Mouse (Mus musculus): Measurements from ENCODE around the gene Itln1. TPM values are rescaled to one million over a fixed set of nuclear protein-coding genes. Genes with fewer than 3 reads are reported as not detected.

The Itln1 gene
- not detected in 2 replicates for polyA plus RNA-seq (2014; fragmentation: Nextera tagmentation; extraction: Ambion mirVana)

DNA sequence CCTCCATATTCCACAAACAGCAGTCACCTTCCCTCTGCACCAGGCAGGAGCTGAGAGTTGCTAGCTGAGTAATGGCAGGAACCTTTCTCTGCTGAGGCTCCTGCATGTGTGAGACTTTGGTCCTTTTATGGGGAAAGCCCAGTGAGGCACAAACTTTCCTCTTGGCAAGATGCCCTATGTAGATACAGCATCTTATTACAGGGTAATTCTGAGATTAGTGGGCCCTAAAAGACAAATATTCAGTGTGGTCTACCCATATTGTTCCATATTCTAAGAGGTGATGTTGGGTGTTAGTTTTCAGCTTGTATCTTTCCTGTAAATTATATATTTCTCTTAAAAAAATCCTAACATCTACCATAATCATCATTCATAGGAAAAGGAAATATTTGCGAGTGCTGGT, at the start of gene Itln1:
Gene Itln1, minus strand, starts transcription at position 101 of the 400 bp plus-strand sequence.
- no peaks in the 10 kb centered on the region for H3K36me3 ChIP-seq (ENCODE audit: control insufficient read depth, insufficient read depth, low read length)
- no peak within 1 kb of the TSS for H3K27ac ChIP-seq (ENCODE audit: low read depth, low read length)
- no peak within 1 kb of the TSS for H3K4me2 ChIP-seq (ENCODE audit: low read depth, low read length)
- WGBS, result 100% methylated on average over 1 of the region's 1 CpGs
- no peak for ATAC-seq (ENCODE audit: low read depth)
- H3K4me3 ChIP-seq (ENCODE audit: low read depth, low read length), result no peak within 1 kb of the TSS
- no peaks in the 10 kb centered on the region; the same call in 1 of the 2 replicates for H3K9me3 ChIP-seq (ENCODE audit: control insufficient read depth, low read length)
- H3K9ac ChIP-seq (replicated peaks; ENCODE audit: low read depth, low read length), result no peak within 1 kb of the TSS
- no peaks in the 10 kb centered on the region for H3K27me3 ChIP-seq (ENCODE audit: control insufficient read depth, insufficient read depth, low read length)
- H3K4me1 ChIP-seq (ENCODE audit: control insufficient read depth, insufficient read depth, low read length), result no peaks in the 10 kb centered on the region

GRCm38 (mm10) chr1:171584584-171584983, 49.5 kb upstream of the Itln1 start:
- Histone ChIP-seq H3K4me2 (ENCODE audit: low read depth, low read length) (no peak overlapping the region), H3K9me3 (ENCODE audit: control insufficient read depth, low read length) (no peaks in the 10 kb centered on the region), H3K27me3 (ENCODE audit: control insufficient read depth, insufficient read depth, low read length) (no peaks in the 10 kb centered on the region), H3K4me3 (ENCODE audit: low read depth, low read length) (no peak overlapping the region), H3K4me1 (ENCODE audit: control insufficient read depth, insufficient read depth, low read length) (no peaks in the 10 kb centered on the region), H3K9ac (replicated peaks; ENCODE audit: low read depth, low read length) (no peak overlapping the region), H3K36me3 (ENCODE audit: control insufficient read depth, insufficient read depth, low read length) (no peaks in the 10 kb centered on the region), H3K27ac (ENCODE audit: low read depth, low read length) (no peak overlapping the region)
- 90% methylated on average over 2 of the region's 2 CpGs for WGBS
- ATAC-seq (ENCODE audit: low read depth), result no peak

DNA sequence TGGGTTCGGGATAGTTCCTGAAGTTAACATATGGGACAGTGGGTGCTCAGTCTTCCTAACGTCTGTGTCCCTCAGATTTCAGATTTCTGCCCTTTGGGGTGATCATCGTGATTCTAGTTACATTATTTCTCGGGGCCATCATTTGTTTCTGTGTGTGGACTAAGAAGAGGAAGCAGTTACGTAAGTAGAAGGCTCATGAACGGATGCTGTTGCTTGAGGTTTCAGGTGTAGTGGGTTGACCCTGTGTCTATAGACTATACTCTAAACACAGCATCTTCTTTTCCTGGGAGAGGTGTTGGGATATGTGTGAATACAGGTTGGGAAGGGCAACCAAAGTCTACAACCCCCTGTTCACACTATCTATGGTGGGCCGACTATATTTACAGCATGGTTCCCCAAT, 42.1 kb upstream of the Itln1 start:
- ATAC-seq (ENCODE audit: low read depth), result no peak
- H3K4me2 ChIP-seq (ENCODE audit: low read depth, low read length), result no peak overlapping the region
- no peak overlapping the region for H3K27ac ChIP-seq (ENCODE audit: low read depth, low read length)
- 92% methylated on average over 7 of the region's 7 CpGs for WGBS
- H3K4me1 ChIP-seq (ENCODE audit: control insufficient read depth, insufficient read depth, low read length), result no peaks in the 10 kb centered on the region
- no peaks in the 10 kb centered on the region for H3K27me3 ChIP-seq (ENCODE audit: control insufficient read depth, insufficient read depth, low read length)
- H3K36me3 ChIP-seq (ENCODE audit: control insufficient read depth, insufficient read depth, low read length), result no peaks in the 10 kb centered on the region
- no peaks in the 10 kb centered on the region for H3K9me3 ChIP-seq (ENCODE audit: control insufficient read depth, low read length)
- no peak overlapping the region for H3K9ac ChIP-seq (replicated peaks; ENCODE audit: low read depth, low read length)
- no peak overlapping the region for H3K4me3 ChIP-seq (ENCODE audit: low read depth, low read length)

DNA sequence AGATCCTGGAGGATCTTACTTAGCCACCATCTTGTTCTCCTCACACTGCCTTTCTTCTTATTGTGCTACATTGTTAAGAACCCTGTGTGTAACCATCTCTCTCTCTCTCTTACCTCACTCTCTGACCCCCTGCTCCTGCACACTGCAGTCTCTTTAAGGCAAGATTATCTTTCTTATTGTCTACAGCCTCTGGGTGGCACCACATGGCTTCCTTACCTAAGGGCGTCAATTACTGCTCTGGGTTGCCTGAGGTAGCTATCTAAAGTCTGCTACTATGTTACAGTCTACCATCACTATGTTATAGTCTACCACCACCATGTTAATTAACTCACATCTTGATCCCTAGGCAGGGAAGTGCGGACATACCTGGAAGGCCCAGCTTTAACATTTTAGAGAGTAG, 33.3 kb upstream of the Itln1 start:
- Histone ChIP-seq H3K4me2 (ENCODE audit: low read depth, low read length) (no peak overlapping the region), H3K4me3 (ENCODE audit: low read depth, low read length) (no peak overlapping the region), H3K9ac (replicated peaks; ENCODE audit: low read depth, low read length) (no peak overlapping the region), H3K4me1 (ENCODE audit: control insufficient read depth, insufficient read depth, low read length) (no peaks in the 10 kb centered on the region), H3K27ac (ENCODE audit: low read depth, low read length) (no peak overlapping the region), H3K36me3 (ENCODE audit: control insufficient read depth, insufficient read depth, low read length) (no peaks in the 10 kb centered on the region), H3K27me3 (ENCODE audit: control insufficient read depth, insufficient read depth, low read length) (no peaks in the 10 kb centered on the region), H3K9me3 (ENCODE audit: control insufficient read depth, low read length) (no peaks in the 10 kb centered on the region)
- WGBS, result 57% methylated on average over 2 of the region's 2 CpGs
- no peak for ATAC-seq (ENCODE audit: low read depth)

GRCm38 (mm10) chr1:171566777-171567176, 31.7 kb upstream of the Itln1 start:
- peak; percentile 54; the same call in 1 of the 2 replicates for ATAC-seq (ENCODE audit: low read depth)
- Histone ChIP-seq H3K4me1 (ENCODE audit: control insufficient read depth, insufficient read depth, low read length) (no peaks in the 10 kb centered on the region), H3K4me3 (ENCODE audit: low read depth, low read length) (no peak overlapping the region), H3K27me3 (ENCODE audit: control insufficient read depth, insufficient read depth, low read length) (no peaks in the 10 kb centered on the region), H3K27ac (ENCODE audit: low read depth, low read length) (no peak overlapping the region), H3K9me3 (ENCODE audit: control insufficient read depth, low read length) (no peaks in the 10 kb centered on the region), H3K9ac (replicated peaks; ENCODE audit: low read depth, low read length) (no peak overlapping the region), H3K36me3 (ENCODE audit: control insufficient read depth, insufficient read depth, low read length) (no peaks in the 10 kb centered on the region), H3K4me2 (ENCODE audit: low read depth, low read length) (no peak overlapping the region)
- 26% methylated on average over 8 of the region's 8 CpGs for WGBS

- Histone ChIP-seq H3K4me2 (ENCODE audit: low read depth, low read length) (no peak overlapping the region), H3K9me3 (ENCODE audit: control insufficient read depth, low read length) (no peaks in the 10 kb centered on the region), H3K36me3 (ENCODE audit: control insufficient read depth, insufficient read depth, low read length) (no peaks in the 10 kb centered on the region), H3K4me3 (ENCODE audit: low read depth, low read length) (no peak overlapping the region), H3K27ac (ENCODE audit: low read depth, low read length) (no peak overlapping the region), H3K9ac (replicated peaks; ENCODE audit: low read depth, low read length) (no peak overlapping the region), H3K4me1 (ENCODE audit: control insufficient read depth, insufficient read depth, low read length) (no peaks in the 10 kb centered on the region), H3K27me3 (ENCODE audit: control insufficient read depth, insufficient read depth, low read length) (no peaks in the 10 kb centered on the region)
- WGBS, result 86% methylated on average over 4 of the region's 4 CpGs
- ATAC-seq (ENCODE audit: low read depth), result no peak
Observed at GRCm38 (mm10) chr1:171565888-171566287, 30.8 kb upstream of the Itln1 start.

DNA sequence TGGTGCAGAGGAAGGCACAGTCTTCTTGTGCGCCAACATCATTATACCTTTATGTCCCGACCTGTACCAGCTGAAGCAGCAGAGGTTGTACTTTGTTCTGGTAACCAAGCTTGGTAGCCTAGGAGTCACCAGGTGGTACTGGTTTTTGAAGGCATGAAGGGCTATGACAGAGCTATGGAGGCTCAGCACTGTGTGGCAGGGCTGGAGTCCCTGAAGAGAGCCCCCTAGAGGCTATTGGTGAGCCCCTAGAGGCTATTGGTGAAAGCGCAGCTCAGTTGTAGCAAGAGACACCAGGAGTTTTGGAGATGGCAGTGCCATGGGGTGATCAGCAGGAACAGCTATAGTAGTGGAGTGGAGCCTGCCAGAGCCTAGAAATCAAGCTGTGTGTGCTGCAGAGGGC, 29.2 kb upstream of the Itln1 start:
- no peaks in the 10 kb centered on the region for H3K9me3 ChIP-seq (ENCODE audit: control insufficient read depth, low read length)
- no peak overlapping the region for H3K9ac ChIP-seq (replicated peaks; ENCODE audit: low read depth, low read length)
- H3K27me3 ChIP-seq (ENCODE audit: control insufficient read depth, insufficient read depth, low read length), result no peaks in the 10 kb centered on the region
- H3K27ac ChIP-seq (ENCODE audit: low read depth, low read length), result no peak overlapping the region
- 57% methylated on average over 3 of the region's 3 CpGs for whole genome bisulfite sequencing
- ATAC-seq (ENCODE audit: low read depth), result no peak
- no peaks in the 10 kb centered on the region for H3K36me3 ChIP-seq (ENCODE audit: control insufficient read depth, insufficient read depth, low read length)
- H3K4me2 ChIP-seq (ENCODE audit: low read depth, low read length), result no peak overlapping the region
- no peaks in the 10 kb centered on the region for H3K4me1 ChIP-seq (ENCODE audit: control insufficient read depth, insufficient read depth, low read length)
- no peak overlapping the region for H3K4me3 ChIP-seq (ENCODE audit: low read depth, low read length)

GRCm38 (mm10) chr1:171563042-171563441, 27.9 kb upstream of the Itln1 start:
- Histone ChIP-seq H3K4me1 (ENCODE audit: control insufficient read depth, insufficient read depth, low read length) (no peaks in the 10 kb centered on the region), H3K27me3 (ENCODE audit: control insufficient read depth, insufficient read depth, low read length) (no peaks in the 10 kb centered on the region), H3K36me3 (ENCODE audit: control insufficient read depth, insufficient read depth, low read length) (no peaks in the 10 kb centered on the region), H3K4me2 (ENCODE audit: low read depth, low read length) (no peak overlapping the region), H3K9me3 (ENCODE audit: control insufficient read depth, low read length) (no peaks in the 10 kb centered on the region), H3K27ac (ENCODE audit: low read depth, low read length) (no peak overlapping the region), H3K4me3 (ENCODE audit: low read depth, low read length) (no peak overlapping the region), H3K9ac (replicated peaks; ENCODE audit: low read depth, low read length) (no peak overlapping the region)
- no peak for ATAC-seq (ENCODE audit: low read depth)
- WGBS, result 93% methylated on average over 2 of the region's 2 CpGs

DNA sequence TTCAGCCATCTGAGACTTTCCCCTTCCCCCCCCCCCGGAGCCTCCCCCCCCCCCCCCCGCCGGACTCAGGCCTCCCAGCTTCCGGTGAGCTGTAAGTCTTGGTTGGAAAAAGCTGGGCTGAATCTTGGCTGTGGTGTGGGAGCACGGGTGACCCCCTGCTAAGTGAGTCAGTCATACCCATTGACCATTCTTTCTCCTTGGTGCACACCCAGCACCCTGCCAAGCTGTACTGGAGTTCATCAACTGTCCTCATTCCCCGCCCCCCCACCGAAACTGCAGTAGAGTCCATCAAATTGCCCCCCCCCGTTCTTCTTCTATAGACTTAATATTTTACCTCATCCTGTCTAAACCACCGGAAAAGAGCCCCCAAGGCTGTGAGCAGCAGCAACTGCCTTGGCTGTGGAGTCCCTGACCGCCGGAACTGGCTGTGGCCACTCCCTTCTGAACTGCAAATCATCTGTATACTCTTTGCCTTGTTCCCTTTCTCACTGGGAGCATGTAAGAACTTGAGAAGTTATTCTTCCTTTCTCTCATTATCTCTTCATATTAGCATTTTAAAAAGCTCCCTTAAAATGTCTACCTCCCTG, 26.6 kb upstream of the Itln1 start:
- H3K27me3 ChIP-seq (ENCODE audit: control insufficient read depth, insufficient read depth, low read length), result no peaks in the 10 kb centered on the region
- no peak overlapping the region for H3K27ac ChIP-seq (ENCODE audit: low read depth, low read length)
- H3K4me3 ChIP-seq (ENCODE audit: low read depth, low read length), result no peak overlapping the region
- ATAC-seq (ENCODE audit: low read depth), result no peak
- no peaks in the 10 kb centered on the region for H3K9me3 ChIP-seq (ENCODE audit: control insufficient read depth, low read length)
- H3K4me2 ChIP-seq (ENCODE audit: low read depth, low read length), result no peak overlapping the region
- WGBS, result 69% methylated on average over 8 of the region's 11 CpGs
- H3K9ac ChIP-seq (replicated peaks; ENCODE audit: low read depth, low read length), result no peak overlapping the region
- no peaks in the 10 kb centered on the region for H3K36me3 ChIP-seq (ENCODE audit: control insufficient read depth, insufficient read depth, low read length)
- H3K4me1 ChIP-seq (ENCODE audit: control insufficient read depth, insufficient read depth, low read length), result no peaks in the 10 kb centered on the region
